Mouse (Mus musculus) c-Kit-positive CD71-positive TER-119-negative erythroid progenitor cells, embryonic 14.5 days (primary cell): ENCODE measurements around the gene Mylk2.
A peak's percentile ranks its signal among the peaks of the same experiment; 100 is the strongest.

ENCODE experiments used
- DNase-seq: peaks from one replicate; pipeline ENCODE4 v3.0.0-alpha.2; 2013; ENCODE audit warnings: low read depth

Gene Mylk2

DNA sequence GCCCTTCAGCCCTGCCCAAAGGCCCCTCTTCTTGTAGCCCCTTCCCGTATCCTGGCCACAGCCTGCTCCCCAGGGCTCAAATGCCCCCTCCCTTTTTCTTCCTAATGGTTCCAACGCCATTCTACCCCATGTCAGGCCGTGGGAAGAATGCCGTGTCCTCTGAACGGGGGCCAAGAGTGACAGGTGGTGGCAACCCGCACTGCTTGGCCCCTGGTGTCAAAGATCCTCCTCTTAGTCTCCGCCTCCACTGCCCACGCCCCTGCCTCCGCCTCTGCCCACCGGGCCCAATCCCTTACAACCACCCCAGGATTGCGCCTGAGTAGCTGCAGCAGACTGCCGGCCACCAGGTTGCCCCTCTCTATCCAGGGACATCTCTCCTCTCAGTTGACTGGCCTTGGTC, at the start of gene Mylk2:
Gene Mylk2 (plus strand): TSS at position 322 of the 400 bp plus-strand sequence.
- DNase-seq = no peak

DNA sequence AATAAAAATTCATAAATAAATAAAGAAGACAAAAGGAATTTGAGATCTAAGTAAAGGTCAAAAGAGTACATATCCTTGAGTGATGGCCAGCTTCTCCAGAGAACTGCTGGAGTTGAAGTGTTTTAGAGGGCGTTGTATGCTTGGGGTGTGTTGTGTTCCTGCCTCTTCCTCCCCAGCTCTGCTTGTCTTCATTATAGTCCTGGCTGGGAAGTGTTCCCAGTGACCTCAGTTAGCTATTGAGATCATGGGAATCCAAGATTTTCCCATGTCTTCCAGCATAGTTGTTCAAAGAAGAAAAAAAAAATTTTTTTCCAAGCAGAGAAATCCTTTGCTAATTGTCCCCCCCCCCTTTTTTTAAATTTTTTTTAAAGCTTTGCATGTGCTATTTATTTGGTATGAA, 49.3 kb upstream of the Mylk2 start:
- DNase-seq = no peak

DNA sequence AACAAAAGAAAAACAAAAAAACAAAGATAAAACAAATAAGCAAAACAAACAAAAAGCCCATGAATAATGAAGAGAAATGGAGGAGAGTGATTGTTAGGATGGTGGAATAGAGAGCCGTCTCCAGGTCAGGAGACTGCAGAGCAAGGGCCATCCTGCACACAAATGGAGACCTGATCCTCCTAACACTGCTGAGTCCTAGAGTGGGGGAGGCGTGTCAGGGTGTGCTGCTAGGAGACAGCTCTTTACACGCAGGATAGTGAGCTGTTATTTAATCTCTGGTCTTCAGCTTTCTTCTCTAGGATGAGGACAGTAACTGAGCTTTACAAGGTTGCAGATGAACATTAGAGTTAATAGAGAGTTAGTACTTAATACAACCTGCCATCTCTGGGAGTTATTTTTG, 48.5 kb upstream of the Mylk2 start:
- no peak for DNase-seq

DNA sequence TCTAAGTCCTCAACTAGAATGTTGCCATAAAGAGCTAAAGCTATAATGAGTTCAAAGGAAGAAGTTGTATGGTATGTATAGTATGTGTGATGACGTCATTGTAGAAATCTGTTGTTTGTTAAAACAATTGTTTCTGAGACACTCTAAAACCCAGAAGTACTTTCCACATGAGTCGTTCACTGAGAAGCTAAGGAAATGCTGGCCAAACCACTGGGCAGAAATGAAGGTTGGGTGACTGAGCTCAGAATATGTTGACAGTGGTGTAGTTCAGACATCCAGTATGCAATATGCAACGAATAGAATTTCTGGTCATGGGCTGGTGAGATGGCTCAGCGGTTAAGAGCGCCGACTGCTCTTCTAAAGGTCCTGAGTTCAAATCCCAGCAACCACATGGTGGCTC, 47.8 kb upstream of the Mylk2 start:
- DNase-seq = no peak

DNA sequence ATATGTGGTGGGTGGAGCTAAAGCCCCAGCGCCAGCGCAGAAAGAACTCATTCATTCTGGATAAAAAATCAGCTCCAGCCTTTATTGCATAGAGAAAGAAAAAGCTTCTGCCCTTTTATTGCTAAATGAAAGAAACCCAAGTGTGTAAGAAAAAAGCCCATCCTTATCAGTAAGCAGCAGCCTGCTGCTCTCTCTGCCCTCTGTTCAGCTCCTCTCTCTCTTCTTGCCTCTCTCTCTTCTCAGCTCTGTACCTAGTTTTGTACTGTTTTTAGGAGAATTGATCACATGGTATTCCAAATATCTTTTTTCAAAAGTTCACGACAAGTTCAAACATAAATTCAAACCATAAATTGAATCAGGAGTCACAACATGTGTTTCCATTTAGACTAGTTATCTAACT, 32.9 kb upstream of the Mylk2 start:
- peak; percentile 25 for DNase-seq

DNA sequence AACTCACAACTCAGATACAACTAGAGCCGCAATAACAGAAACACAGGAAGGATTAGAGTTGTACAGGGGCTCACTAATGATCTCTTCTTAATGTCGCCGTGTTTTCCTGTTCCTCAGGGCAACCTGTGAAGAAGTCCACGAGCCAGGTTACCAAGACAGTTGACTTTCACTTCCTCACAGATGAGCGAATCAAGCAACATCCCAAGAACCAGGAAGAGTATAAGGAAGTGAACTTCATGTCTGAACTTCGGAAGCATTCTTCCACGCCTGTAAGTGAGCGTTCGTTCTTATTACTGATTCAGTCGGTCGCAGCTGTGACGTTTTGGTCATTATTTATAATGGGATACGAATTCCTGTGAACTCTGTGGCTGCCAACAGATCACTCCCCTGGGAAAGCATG, 30.3 kb upstream of the Mylk2 start:
- no peak for DNase-seq

DNA sequence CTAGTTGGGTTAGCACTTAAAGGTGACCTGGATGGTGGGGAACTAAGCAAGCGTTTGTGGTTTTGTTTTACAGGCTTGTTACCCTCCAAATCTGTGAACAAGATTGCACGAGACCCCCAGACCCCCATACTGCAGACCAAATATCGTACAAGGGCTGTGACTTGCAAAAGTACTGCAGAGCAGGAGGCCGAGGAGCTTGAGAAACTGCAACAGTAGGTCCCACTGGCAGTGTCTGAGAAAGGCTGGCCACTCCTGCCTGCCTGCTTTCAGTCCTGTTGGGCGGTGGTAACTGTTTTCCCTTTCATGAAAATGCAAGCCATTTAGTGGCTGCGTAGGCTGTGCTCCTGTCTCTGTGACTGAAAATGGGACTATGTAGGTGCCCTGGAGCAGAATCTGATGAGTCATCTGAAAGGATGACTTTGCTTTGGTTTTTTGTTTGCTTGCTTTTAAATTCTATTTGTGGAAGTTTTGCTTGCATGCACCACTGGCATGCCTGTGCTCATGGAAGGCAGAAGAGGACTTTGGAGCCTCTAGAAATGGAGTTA, 27.0 kb upstream of the Mylk2 start:
- DNase-seq = no peak

DNA sequence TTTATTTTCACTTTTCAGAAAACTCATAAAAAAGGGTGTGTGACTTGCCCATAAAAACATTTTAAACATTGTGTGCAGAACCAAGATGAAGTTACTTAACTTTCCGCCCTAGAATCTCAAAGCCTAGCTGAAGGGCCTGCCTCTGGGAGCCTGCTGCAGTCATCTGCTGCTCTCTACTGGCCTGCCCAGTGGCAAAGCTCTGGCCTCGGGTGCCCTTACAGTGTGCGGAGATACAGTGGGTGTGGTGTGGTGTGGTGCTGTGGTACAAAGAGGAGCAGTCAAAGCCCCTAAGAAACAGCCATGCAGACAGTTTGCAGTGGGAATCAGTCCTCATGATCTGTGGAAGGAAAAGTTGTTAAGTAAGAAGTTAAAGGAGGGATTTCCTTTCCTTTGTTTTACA, 23.9 kb upstream of the Mylk2 start:
- no peak for DNase-seq

DNA sequence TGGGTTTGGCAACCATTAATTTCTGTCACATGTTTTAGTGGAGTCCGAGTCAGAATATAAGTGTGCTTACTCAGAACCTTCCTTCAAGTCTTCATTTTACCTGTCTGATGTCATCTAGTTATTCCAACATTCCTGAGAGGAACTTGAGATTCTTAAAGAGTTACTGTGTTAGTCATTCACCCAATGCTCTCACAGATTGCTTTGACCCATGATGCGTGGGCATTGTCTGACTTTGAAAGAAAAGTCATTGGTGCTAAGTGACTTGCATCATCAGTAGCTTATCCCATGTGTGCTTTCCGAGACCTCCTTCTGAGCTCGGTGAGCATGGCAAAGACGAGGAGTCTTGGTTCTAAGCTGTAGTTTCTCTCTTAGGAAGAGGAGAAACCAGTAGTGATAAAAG, 22.4 kb upstream of the Mylk2 start:
- no peak for DNase-seq

DNA sequence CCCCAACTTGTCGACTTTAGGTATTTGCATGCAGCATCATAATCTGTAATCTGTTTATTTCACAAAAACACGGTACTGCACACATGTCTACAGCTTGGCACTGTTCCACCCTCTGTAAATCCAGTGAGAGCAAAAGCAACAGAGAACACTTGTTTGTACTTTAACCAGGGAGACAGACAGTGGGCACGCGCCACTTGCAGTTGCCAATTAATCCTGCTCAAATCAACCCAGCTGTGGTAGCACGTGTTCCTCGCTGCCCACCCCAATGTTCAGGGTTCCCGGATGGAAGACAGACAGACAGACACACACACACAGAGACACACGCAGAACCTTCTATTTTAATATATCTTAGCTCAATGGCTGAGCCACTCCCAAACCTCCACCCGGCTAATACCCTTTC, 15.3 kb upstream of the Mylk2 start:
- no peak for DNase-seq

DNA sequence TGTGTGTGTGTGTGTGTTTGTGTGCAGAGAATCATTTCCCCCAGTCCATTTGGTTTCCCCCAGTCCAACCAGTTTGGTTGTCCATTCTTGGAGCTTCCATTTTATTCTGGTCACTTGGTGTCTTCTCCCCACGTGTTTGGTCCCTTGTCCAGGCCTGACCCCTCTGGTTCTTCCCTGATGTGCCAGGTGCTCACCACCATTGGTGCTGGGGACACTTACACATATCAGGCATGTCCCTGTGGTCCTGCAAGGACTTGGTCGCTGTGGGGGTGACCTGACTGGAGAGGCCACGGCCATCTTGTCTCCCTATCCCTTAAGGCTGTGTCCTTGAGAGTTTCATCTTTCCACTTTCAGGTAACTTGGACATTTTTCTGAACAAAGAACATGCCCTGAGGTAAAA, 14.2 kb upstream of the Mylk2 start:
- no peak for DNase-seq

DNA sequence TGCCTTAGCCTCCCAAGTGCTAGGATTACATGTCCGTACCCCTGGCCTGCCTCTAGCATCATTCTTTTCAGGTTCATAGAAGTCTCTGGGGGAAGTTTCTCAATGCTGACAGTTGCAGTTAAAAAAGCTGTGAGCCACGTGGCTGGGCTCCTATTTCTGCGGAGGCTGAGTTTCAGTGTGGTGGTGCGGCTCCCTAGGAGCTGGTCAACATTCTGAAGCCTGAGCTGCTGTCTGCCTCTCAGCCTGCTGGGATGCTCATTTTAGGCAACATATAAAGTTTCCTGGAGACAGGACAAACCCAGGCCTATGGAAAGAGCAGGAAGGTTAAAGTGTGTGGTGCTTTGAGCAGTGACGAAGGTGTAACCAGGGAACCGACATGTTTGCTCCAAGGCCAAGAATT, 12.1 kb upstream of the Mylk2 start:
- no peak for DNase-seq

DNA sequence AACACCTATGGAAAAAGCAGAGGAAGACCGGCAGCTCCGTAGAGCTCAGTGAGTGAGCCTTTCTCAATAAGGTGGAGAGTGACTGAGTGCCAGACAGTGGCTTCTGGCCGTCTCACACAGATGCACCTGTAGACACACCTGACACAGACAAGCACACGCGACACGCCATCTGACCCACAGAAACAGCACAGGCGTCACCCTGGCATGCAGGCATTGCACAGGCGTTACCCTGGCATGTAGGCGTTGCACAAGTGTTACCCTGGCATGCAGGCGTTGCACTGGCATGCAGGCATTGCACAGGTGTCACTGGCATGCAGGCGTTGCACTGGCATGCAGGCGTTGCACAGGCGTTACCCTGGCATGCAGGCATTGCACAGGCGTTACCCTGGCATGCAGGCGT, 9.9 kb upstream of the Mylk2 start:
- DNase-seq = no peak

DNA sequence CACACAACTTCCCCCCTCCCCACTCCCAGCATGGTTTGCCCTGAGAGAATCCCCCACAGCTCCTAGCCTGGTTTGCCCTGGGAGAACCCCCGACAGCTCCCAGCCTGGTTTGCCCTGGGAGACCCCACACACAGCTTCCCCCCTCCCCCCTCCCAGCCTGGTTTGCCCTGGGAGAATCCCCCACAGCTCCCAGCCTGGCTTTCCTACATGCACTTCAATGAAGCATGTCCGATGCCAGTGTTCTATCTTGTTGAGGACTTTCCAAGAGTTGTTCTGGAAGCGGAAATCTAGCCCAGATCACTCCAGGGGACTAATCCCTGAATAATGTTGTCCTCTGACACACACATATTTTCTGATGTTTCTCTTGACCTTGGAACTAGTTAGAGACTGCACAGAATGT, 8.5 kb upstream of the Mylk2 start:
- no peak for DNase-seq

DNA sequence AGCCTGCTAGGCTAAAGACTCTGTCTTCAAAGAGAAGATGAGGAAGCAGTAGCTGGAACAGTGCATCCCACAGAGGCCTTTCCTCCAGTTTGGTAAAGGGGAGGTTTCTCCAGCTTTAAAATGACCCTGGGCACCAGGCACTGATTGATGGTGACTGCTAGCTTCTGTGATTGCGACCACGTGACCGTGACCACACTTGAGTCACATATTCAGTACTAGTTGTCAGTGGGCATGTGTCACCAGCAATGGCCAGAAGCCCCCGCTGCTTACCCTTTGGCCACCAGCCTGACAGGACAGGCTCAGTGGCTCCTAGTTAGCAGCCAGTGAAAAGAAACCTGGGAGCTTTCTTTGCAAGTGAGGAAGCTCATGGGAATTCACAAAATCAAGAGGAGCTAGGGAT, 7.6 kb upstream of the Mylk2 start:
- DNase-seq = no peak

DNA sequence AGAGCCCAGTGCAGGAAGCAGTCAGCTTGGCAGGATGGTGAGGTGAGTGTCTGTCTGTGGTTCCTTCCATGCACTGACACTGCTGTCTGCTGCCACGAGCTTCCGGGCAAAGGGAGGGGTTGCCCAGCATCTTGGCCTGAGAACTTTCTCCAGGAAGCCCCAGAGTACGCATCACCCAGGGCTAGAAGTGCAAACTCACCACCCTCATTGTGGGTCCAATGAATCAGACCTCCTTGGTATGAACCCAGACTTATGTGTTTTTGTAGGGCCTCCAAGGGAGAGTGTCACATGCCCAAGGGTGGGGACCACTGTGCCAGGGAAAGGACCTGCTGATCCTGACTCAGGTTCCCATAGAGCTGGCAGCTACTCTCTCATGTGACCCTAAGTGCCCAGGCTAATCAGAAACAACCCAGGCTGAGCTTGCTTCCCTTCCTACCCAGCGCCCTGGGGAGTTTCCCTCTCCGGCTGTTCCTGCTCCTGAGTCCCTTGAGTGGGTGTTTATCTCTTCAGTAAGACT, 7.0 kb upstream of the Mylk2 start:
- DNase-seq = no peak

DNA sequence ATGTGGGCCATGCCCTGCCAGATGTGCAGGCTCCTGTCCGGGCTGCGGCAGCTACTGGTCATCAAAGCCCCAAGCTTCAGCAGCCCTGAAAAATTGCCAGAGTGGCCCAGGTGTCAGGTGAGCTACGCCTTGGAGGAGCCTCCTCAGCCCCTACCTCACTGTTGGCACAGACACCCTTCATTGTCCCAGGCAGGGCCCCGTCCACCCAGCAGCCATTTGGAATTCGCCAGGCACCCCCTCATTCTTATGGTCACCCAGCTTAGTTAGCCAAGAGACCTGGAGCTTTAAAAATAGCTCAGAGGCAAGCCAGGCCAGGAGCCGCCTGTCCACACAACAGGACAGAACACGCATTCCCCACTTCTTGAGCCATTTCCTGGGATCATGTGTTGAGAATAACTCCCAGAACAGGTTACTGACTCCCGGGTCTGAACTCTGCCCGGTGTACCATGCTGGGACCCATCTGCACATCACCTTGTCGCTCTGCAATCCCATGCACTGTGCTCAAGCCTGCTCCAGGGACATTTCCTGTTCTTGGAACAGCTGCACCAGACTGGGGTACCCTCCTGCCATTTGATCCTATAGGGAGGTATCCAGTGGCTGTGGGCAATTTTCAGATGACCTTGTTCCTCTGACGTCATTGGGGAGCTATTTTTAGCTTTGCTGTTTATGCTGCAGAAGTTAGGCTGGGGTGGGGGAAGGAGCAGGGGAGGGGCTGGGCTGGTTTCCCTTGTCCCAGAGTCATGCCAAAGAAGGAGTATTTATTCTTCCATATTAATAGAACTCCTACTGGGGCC, 5.9 kb upstream of the Mylk2 start:
- DNase-seq = no peak

DNA sequence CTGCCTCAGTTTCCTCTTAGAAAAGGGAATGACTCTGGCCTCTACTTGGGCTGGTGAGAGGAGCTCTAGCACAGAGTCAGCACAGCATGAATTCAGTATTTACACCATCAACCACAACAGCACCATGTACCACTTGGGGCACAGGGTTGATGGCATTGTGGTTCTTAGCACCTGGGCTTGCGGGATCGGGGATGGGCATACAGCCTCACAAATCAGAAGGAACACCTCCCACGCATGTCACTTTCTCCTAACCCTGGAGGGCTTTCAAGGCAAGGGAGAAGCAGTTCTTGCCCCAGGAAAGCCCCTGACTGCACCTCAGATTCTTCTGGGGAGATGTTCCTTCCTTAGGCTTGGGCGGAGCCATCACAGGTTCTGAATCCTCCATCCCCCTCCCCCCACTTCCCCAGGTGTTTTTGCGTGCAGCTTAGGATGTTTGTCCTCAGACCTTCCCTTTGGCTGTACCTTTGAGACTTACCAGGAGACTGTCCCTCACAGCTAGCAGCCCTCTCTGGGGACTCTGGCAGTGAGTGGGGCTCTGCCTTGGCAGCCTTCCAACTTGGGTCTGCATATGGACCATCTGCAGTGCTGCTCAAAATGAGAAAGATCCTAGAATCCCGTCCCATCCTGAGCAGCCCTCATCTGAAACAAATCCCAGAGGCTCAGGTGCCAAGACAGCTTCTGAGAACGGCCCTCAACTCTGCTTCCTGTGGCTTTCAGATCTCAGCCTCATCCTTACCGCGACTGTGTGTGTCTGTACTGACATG, 4.7 kb upstream of the Mylk2 start:
- DNase-seq = no peak

DNA sequence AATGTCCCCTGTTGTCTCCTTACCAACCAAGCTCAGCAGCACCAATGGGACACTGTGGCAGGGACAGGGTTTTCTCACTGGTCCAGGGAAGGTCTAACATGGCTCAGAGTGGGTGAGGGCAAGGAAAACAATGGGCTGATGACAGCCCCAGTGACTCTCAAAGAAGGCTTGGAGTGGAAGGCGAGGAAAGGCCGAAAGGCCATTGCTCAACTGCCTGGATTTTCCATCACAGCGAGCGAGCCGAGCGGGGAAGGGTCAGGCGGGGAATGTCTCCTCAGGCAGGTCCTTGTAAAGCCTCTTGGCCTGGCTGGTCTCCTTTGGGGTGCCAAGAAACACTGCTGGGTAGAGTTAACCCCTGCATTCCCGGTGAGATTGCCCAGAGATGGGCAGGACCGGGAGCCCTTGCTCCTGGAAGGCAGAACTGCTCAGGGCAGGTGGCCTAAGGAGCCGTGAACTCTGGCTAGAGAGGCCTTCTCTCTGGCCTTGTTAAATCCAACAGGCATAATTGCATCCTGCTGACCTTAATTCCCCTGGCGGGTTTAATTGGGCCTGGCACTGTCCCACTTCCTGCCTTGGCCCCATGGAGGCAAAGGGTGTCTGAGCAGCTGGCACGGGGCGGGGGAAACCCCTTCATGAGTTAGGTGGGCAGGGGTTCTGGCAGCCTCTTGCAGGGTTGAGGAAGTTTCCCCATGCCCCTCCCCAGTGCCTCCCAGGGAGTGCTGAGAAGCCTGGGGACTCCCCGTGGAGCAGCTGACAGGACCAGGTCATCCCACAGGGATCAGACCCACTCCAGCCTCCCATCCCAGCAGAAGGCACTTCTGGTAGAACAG, 3.8 kb upstream of the Mylk2 start:
- DNase-seq = no peak

DNA sequence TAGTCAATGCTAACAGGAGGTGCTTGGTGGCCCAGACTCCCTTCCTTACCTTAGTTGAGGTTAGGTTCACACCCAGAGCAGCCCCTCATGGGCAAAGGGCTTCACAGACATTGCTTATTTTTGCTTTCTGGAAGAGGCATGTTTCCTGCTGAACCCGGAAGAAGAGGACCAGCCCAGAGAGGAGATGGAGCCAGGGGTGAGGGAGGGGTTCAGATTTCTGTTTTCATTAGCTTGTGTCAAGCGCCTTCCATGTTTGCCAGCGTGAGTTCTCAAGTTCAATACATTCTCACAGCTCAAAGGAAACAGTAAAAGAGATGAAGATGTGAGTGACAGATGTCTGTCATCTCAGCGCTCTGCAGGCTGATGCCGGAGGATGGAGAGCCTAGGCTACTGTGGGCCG, 1.3 kb upstream of the Mylk2 start:
- DNase-seq = no peak

DNA sequence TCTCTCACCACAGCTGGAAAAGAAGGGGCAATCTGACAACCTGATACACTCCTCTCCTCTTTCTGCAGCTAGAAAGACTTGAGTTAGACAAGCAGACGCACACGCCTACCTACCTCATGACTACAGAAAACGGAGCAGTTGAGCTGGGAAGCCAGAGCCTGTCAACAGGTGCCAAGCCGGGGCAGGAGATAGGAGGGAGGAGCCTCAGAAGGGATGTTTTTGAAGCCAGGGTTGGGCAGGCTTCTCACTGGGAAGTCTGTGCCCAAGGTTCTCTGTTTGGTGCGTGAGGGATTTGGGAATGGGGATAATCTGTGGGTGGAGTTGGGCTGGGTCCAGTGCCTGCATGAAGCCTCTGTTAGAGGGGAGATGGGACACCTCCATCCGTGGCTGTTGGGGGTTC, 280 bp downstream of the Mylk2 start:
- DNase-seq = no peak

DNA sequence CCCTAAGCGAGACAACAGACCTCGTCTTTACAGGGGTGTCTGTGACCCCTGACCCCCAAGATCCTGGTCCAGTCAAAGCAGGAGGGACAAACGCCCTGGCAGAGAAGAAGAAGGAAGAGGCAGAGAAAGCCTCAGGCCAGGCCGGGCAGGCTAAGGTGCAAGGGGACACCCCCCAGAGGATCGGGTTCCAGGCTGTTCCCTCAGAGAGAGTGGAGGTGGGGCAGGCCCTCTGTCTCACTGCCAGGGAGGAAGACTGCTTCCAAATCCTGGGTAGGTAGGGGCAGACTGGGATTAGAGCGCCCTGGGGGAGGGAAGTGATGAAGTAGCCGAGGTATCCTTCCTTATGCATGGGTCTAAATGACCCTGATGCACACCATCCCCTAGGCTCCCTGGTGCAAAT, 2.3 kb downstream of the Mylk2 start:
- no peak for DNase-seq
